Mouse (Mus musculus): ENCODE measurements at regions not wholly inside any gene's neighbourhood (a gene's known extent, or its start where the extent isn't known, plus 50 kb on each side); places are given as distances from the start of the nearest gene placed in this dataset.
A peak's percentile ranks its signal among the peaks of the same experiment; 100 is the strongest.

GRCm38 (mm10) chr14:61971100-61972088 is 321.0 kb upstream of the Rnaseh2b start:
- Histone ChIP-seq H3K4me3 (no peak overlapping the region), H3K36me3 (replicated peaks) (no peaks in the 10 kb centered on the region), H3K27ac (replicated peaks) (no peak overlapping the region), H3K4me1 (no peaks in the 10 kb centered on the region), H3K9me3 (no peaks in the 10 kb centered on the region), H3K27me3 (replicated peaks; ENCODE audit: low read depth, poor library complexity, severe bottlenecking) (no peaks in the 10 kb centered on the region)
- no peak for DNase-seq (ENCODE audit: low spot score)
- WGBS = 81% methylated on average over 14 of the region's 14 CpGs

- no peaks in the 10 kb centered on the region for H3K4me1 ChIP-seq
- no peaks in the 10 kb centered on the region for H3K9me3 ChIP-seq
- H3K4me3 ChIP-seq = no peak overlapping the region
- H3K27ac ChIP-seq (replicated peaks) = no peak overlapping the region
- no peak for DNase-seq (ENCODE audit: low spot score)
- 0 out of 2 replicates have a peak, but pooled peaks cover 3% of the 10 kb centered on the region for H3K27me3 ChIP-seq (replicated peaks; ENCODE audit: low read depth, poor library complexity, severe bottlenecking)
- 70% methylated on average over 6 of the region's 6 CpGs for WGBS
- no peaks in the 10 kb centered on the region for H3K36me3 ChIP-seq (replicated peaks)
These were observed 317.1 kb upstream of the Rnaseh2b start for GRCm38 (mm10) chr14:61975301-61975732.

GRCm38 (mm10) chr14:61980581-61980980 is 311.8 kb upstream of the Rnaseh2b start:
- WGBS = 78% methylated on average over 3 of the region's 3 CpGs
- H3K27me3 ChIP-seq (replicated peaks; ENCODE audit: low read depth, poor library complexity, severe bottlenecking) = 0 out of 2 replicates have a peak, but pooled peaks cover 3% of the 10 kb centered on the region
- H3K9me3 ChIP-seq = no peaks in the 10 kb centered on the region; the same call in 1 of the 2 replicates
- no peaks in the 10 kb centered on the region for H3K4me1 ChIP-seq
- no peak overlapping the region for H3K27ac ChIP-seq (replicated peaks)
- H3K36me3 ChIP-seq (replicated peaks) = no peaks in the 10 kb centered on the region
- no peak overlapping the region for H3K4me3 ChIP-seq
- DNase-seq (ENCODE audit: low spot score) = no peak

DNA sequence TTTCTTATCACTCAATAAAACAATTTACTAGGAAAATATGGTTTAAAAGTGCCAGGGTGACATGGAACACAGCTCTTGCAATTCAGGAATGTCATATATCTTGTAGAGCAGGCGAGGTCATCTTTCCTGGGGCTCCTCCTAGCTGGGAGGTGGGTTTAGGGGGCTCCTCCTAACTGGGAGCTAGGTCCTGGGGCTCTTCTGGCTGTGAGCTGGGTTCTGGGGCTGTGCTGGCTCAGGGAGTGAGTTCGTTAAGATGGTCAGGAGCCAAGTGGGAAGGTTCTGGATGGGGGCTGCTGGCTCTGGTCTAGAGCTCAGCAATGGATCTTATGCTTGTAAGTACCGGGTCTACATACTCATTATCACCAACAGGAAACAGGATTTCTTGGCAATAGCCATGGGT is 306.8 kb upstream of the Rnaseh2b start:
- no peaks in the 10 kb centered on the region; the same call in 1 of the 2 replicates for H3K9me3 ChIP-seq

GRCm38 (mm10) chr14:61986203-61986602 is 306.2 kb upstream of the Rnaseh2b start:
- 87% methylated on average over 13 of the region's 13 CpGs for WGBS
- no peak overlapping the region for H3K27ac ChIP-seq (replicated peaks)
- no peaks in the 10 kb centered on the region for H3K4me1 ChIP-seq
- H3K4me3 ChIP-seq = no peak overlapping the region
- H3K36me3 ChIP-seq (replicated peaks) = no peaks in the 10 kb centered on the region
- DNase-seq (ENCODE audit: low spot score) = no peak
- no peaks in the 10 kb centered on the region; the same call in 1 of the 2 replicates for H3K9me3 ChIP-seq
- H3K27me3 ChIP-seq (replicated peaks; ENCODE audit: low read depth, poor library complexity, severe bottlenecking) = no peaks in the 10 kb centered on the region

More for the DNA sequence above, 306.8 kb upstream of the Rnaseh2b start:
- 85% methylated on average over 3 of the region's 3 CpGs for WGBS
- Histone ChIP-seq H3K4me3 (no peak overlapping the region), H3K36me3 (replicated peaks) (no peaks in the 10 kb centered on the region), H3K4me1 (no peaks in the 10 kb centered on the region), H3K27ac (replicated peaks) (no peak overlapping the region), H3K27me3 (replicated peaks; ENCODE audit: low read depth, poor library complexity, severe bottlenecking) (no peaks in the 10 kb centered on the region)
- DNase-seq (ENCODE audit: low spot score) = no peak

GRCm38 (mm10) chr14:61995253-61995652 is 297.1 kb upstream of the Rnaseh2b start:
- WGBS = 86% methylated on average over 1 of the region's 1 CpGs
- no peak overlapping the region for H3K4me3 ChIP-seq
- H3K36me3 ChIP-seq (replicated peaks) = no peaks in the 10 kb centered on the region
- H3K9me3 ChIP-seq = no peaks in the 10 kb centered on the region
- H3K27me3 ChIP-seq (replicated peaks; ENCODE audit: low read depth, poor library complexity, severe bottlenecking) = no peaks in the 10 kb centered on the region
- DNase-seq (ENCODE audit: low spot score) = no peak
- no peaks in the 10 kb centered on the region for H3K4me1 ChIP-seq
- H3K27ac ChIP-seq (replicated peaks) = no peak overlapping the region

DNA sequence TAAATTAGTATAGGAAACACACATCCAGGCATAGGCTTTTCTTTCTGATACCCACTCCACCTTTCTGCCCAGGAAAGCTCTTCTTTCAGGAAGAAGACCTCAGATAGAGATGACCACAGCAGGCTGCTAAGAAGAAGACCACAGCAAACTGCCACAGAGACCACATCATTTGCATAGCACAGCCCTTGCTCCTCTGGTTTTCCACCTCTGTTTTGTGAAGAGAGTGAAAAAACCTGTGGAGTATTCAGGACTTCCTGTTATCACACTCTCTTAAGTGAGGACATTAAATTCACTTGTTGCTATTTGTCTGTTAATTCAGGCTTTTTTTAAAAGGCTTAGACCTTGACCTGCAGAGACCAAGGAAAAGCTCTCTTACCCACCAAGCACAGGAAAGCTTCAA is 294.7 kb upstream of the Rnaseh2b start:
- Histone ChIP-seq H3K4me3 (no peak overlapping the region), H3K9me3 (no peaks in the 10 kb centered on the region), H3K27ac (replicated peaks) (no peak overlapping the region), H3K36me3 (replicated peaks) (no peaks in the 10 kb centered on the region), H3K27me3 (replicated peaks; ENCODE audit: low read depth, poor library complexity, severe bottlenecking) (no peaks in the 10 kb centered on the region), H3K4me1 (peaks cover 18% of the 10 kb centered on the region)
- no peak for DNase-seq (ENCODE audit: low spot score)

DNA sequence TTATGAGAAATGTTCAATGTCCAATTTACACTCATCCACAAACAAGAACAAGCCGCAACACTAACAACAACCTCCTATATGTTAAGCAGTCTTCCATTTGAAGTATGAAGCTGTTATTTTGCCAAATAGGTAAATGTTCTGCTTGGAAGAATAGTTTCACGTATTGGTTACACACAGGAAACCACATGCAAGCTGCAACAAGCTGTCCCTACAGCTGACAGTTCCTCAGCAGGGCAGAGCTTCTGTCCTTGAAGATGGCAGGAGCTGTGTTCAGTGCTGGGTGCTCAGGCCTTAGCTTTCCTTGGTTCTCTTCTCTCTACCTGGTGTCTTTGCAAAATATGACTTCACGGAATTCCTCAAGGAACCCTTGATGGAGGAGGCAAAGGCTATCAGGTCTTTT is 294.1 kb upstream of the Rnaseh2b start:
- H3K9me3 ChIP-seq = no peaks in the 10 kb centered on the region
- no peak for DNase-seq (ENCODE audit: low spot score)
- no peak overlapping the region for H3K27ac ChIP-seq (replicated peaks)
- WGBS = 85% methylated on average over 3 of the region's 3 CpGs
- H3K36me3 ChIP-seq (replicated peaks) = no peaks in the 10 kb centered on the region
- H3K4me3 ChIP-seq = no peak overlapping the region
- H3K27me3 ChIP-seq (replicated peaks; ENCODE audit: low read depth, poor library complexity, severe bottlenecking) = no peaks in the 10 kb centered on the region
- peaks cover 24% of the 10 kb centered on the region for H3K4me1 ChIP-seq

GRCm38 (mm10) chr14:62001481-62001949 is 290.9 kb upstream of the Rnaseh2b start:
- peak overlapping the region; percentile 73 for H3K27ac ChIP-seq (replicated peaks)
- WGBS = 31% methylated on average over 7 of the region's 7 CpGs
- no peak overlapping the region for H3K4me3 ChIP-seq
- H3K27me3 ChIP-seq (replicated peaks; ENCODE audit: low read depth, poor library complexity, severe bottlenecking) = no peaks in the 10 kb centered on the region
- H3K36me3 ChIP-seq (replicated peaks) = no peaks in the 10 kb centered on the region
- peaks cover 30% of the 10 kb centered on the region for H3K4me1 ChIP-seq
- no peaks in the 10 kb centered on the region for H3K9me3 ChIP-seq
- DNase-seq (ENCODE audit: low spot score) = peak; percentile 20

DNA sequence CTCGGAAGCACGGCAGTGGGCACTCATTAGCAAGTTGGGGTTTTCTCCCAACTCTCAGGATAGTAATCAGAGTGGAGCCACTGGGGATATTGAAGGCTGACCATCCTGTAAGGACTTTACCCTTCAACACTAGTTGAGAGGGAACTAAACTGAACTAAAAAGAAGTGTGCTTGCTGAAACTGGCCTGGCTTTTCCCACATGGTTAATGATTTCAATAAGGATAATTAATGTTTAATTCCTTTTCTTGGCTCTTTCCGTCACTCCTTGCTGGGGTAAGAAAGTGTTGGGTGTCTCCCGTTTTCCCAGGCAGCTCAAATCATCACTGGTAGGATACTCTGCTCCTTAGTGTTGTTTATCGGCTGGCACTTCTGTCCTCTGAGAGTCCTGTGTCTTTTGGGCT is 290.3 kb upstream of the Rnaseh2b start:
- H3K27me3 ChIP-seq (replicated peaks; ENCODE audit: low read depth, poor library complexity, severe bottlenecking) = no peaks in the 10 kb centered on the region
- H3K36me3 ChIP-seq (replicated peaks) = no peaks in the 10 kb centered on the region
- WGBS = 56% methylated on average over 5 of the region's 5 CpGs
- no peak overlapping the region for H3K27ac ChIP-seq (replicated peaks)
- H3K4me1 ChIP-seq = peaks cover 30% of the 10 kb centered on the region
- H3K4me3 ChIP-seq = no peak overlapping the region
- H3K9me3 ChIP-seq = no peaks in the 10 kb centered on the region
- DNase-seq (ENCODE audit: low spot score) = no peak

DNA sequence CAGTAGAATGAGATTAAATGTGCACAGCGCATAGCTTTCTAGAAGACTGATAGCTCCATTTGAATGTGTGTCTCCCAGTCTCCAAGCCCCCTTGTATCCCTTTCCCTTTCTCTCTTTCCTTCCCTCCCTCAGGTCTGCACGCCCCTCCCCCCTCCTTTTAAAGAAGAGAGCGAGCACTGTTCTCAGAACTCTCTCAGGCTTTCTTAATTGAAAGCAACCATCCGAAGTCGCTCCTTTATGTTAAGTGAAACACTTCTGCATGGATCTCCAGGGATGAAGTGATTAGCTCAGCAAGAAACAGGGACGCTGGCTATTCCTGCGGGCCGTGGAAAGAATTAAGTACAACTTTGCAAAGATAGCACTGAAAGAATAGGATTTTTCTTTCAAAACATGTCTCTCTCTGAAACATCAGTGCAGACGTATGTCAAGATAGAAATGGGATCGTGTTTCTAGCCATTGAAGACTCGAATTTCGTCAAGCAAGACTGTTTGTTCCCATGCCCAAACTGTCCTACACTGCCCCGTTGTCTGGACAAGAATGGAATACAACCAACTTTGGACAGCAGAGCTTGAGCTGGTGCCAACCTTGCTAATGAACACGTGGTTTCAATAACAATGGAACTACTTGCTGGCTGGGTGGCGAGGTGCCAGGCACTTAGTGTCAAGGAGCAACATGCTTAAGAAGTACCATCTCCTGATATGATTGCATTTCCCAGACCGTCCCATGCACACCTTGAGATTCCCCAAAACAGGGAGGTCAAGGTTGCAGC is 289.2 kb upstream of the Rnaseh2b start:
- Histone ChIP-seq H3K27ac (replicated peaks) (peak overlapping the region; percentile 57; the same call in 1 of the 2 replicates), H3K9me3 (no peaks in the 10 kb centered on the region), H3K36me3 (replicated peaks) (no peaks in the 10 kb centered on the region), H3K4me1 (peaks cover 30% of the 10 kb centered on the region), H3K4me3 (no peak overlapping the region; the same call in 1 of the 2 replicates), H3K27me3 (replicated peaks; ENCODE audit: low read depth, poor library complexity, severe bottlenecking) (no peaks in the 10 kb centered on the region)
- DNase-seq (ENCODE audit: low spot score) = peak; percentile 47
- WGBS = 32% methylated on average over 16 of the region's 16 CpGs

- Histone ChIP-seq H3K36me3 (replicated peaks) (no peaks in the 10 kb centered on the region), H3K9me3 (no peaks in the 10 kb centered on the region), H3K4me3 (no peak overlapping the region), H3K27ac (replicated peaks) (peak overlapping the region; percentile 57; the same call in 1 of the 2 replicates), H3K4me1 (peaks cover 30% of the 10 kb centered on the region), H3K27me3 (replicated peaks; ENCODE audit: low read depth, poor library complexity, severe bottlenecking) (no peaks in the 10 kb centered on the region)
- WGBS = 86% methylated on average over 2 of the region's 2 CpGs
- no peak for DNase-seq (ENCODE audit: low spot score)
These were observed 288.6 kb upstream of the Rnaseh2b start for GRCm38 (mm10) chr14:62003797-62004196.
